Mouse (Mus musculus) layer of hippocampus, postnatal 25 days (tissue): ENCODE results near the gene C2cd5. TPM values are rescaled to one million over a fixed set of nuclear protein-coding genes. Genes with fewer than 3 reads are reported as not detected.

ENCODE experiments used
- DNase-seq, 2 experiments: peaks; one replicate each; pipeline ENCODE4 v3.0.0; 2022; ENCODE audit warnings: mixed read lengths in 2 of 2, low spot score in 1 of 2; ENCODE audit errors: extremely low spot score in 1 of 2
- total RNA-seq, 2 experiments: library from RNA; stranded (reverse); gene quantifications; 2 replicates each; pipeline ENCODE4 v1.2.3; 2021

C2cd5 gene
- total RNA-seq, 2 experiments from 2014 or later = 76.5 to 92.8 TPM

GRCm38 (mm10) chr6:143076461-143076860 lies 23.5 kb downstream of the C2cd5 start:
- no peak for DNase-seq

GRCm38 (mm10) chr6:143073914-143074313 lies 26.0 kb downstream of the C2cd5 start:
- no peak for DNase-seq

- no peak for DNase-seq
Observed at GRCm38 (mm10) chr6:143073476-143073875, 26.5 kb downstream of the C2cd5 start.

GRCm38 (mm10) chr6:143072412-143073014 lies 27.4 kb downstream of the C2cd5 start:
- no peak for DNase-seq

- no peak for DNase-seq
Observed at GRCm38 (mm10) chr6:143070736-143071135, 29.2 kb downstream of the C2cd5 start.

- no peak for DNase-seq
Observed at GRCm38 (mm10) chr6:143070019-143070418, 29.9 kb downstream of the C2cd5 start.

- no peak for DNase-seq
Observed at GRCm38 (mm10) chr6:143069606-143070005, 30.3 kb downstream of the C2cd5 start.

- no peak for DNase-seq
Observed at GRCm38 (mm10) chr6:143068181-143068915, 31.6 kb downstream of the C2cd5 start.

- no peak for DNase-seq
Observed at GRCm38 (mm10) chr6:143067654-143068053, 32.3 kb downstream of the C2cd5 start.

GRCm38 (mm10) chr6:143066859-143067258 lies 33.1 kb downstream of the C2cd5 start:
- DNase-seq = no peak

GRCm38 (mm10) chr6:143064047-143064446 lies 35.9 kb downstream of the C2cd5 start:
- no peak for DNase-seq

GRCm38 (mm10) chr6:143057601-143058000 lies 42.3 kb downstream of the C2cd5 start:
- DNase-seq = no peak

- no peak for DNase-seq
Observed at GRCm38 (mm10) chr6:143051566-143051965, 48.4 kb downstream of the C2cd5 start.

GRCm38 (mm10) chr6:143049791-143050555 lies 50.0 kb downstream of the C2cd5 start:
- no peak for DNase-seq

GRCm38 (mm10) chr6:143049117-143049516 lies 50.8 kb downstream of the C2cd5 start:
- DNase-seq = no peak

GRCm38 (mm10) chr6:143047538-143048258 lies 52.2 kb downstream of the C2cd5 start:
- DNase-seq = no peak

GRCm38 (mm10) chr6:143041578-143041977 lies 58.4 kb downstream of the C2cd5 start:
- no peak for DNase-seq

- no peak for DNase-seq
Observed at GRCm38 (mm10) chr6:143035261-143035660, 64.7 kb downstream of the C2cd5 start.

- DNase-seq = no peak
Observed at GRCm38 (mm10) chr6:143034503-143034902, 65.4 kb downstream of the C2cd5 start.

GRCm38 (mm10) chr6:143030521-143030920 lies 69.4 kb downstream of the C2cd5 start:
- DNase-seq = no peak

- DNase-seq = no peak
Observed at GRCm38 (mm10) chr6:143027896-143028295, 72.0 kb downstream of the C2cd5 start.
